Mouse (Mus musculus) intestine, embryonic 15.5 days (tissue): Measurements from ENCODE around the gene Olfr56. TPM values are rescaled to one million over a fixed set of nuclear protein-coding genes. Genes with fewer than 3 reads are reported as not detected.
A peak's percentile ranks its signal among the peaks of the same experiment; 100 is the strongest.

Experiments
- ATAC-seq: fragments of 200-750 bp; cut with Nextera tagmentation; 2 replicates; pipeline ENCODE4 v1.8.0; 2017; ENCODE audit warnings: moderate TSS enrichment, moderate library complexity
- H3K27ac ChIP-seq: fragments of 300-500 bp; sonication (generic); 2 replicates; pipeline ENCODE4 v1.5.1; 2015; ENCODE audit warnings: mild to moderate bottlenecking, inconsistent platforms
- H3K27me3 ChIP-seq: fragments of 300-500 bp; sonication (generic); replicated peaks from 2 replicates; pipeline ENCODE4 v1.6.1; 2015; ENCODE audit warnings: inconsistent platforms
- H3K36me3 ChIP-seq: fragments of 300-500 bp; sonication (generic); 2 replicates; pipeline ENCODE4 v1.6.1; 2015; ENCODE audit warnings: inconsistent platforms
- H3K4me1 ChIP-seq: fragments of 300-500 bp; sonication (generic); replicated peaks from 2 replicates; pipeline ENCODE4 v1.6.1; 2015; ENCODE audit warnings: inconsistent platforms
- H3K4me2 ChIP-seq: fragments of 300-500 bp; sonication (generic); replicated peaks from 2 replicates; pipeline ENCODE4 v1.6.1; 2015; ENCODE audit warnings: mild to moderate bottlenecking, inconsistent platforms
- H3K4me3 ChIP-seq: fragments of 300-500 bp; sonication (generic); replicated peaks from 2 replicates; pipeline ENCODE4 v1.5.1; 2015; ENCODE audit warnings: inconsistent platforms
- H3K9ac ChIP-seq: fragments of 300-500 bp; sonication (generic); 2 replicates; pipeline ENCODE4 v1.6.1; 2015; ENCODE audit warnings: inconsistent platforms
- H3K9me3 ChIP-seq: fragments of 300-500 bp; sonication (generic); 2 replicates; pipeline ENCODE4 v1.6.1; 2016; ENCODE audit warnings: inconsistent platforms
- WGBS: fragments of 180-500 bp; shearing (Covaris S2); methylation state at CpG from one replicate; pipeline ENCODE4 v1.1.7; 2015; 5-methylcytosine and 5-hydroxymethylcytosine counted together
- polyA plus RNA-seq: library from polyadenylated mRNA; unstranded; fragments of >200 nt; fragmentation: Nextera tagmentation; extraction: Ambion mirVana; gene quantifications from 2 replicates; pipeline ENCODE4 v1.2.1, GENCODE M21; 2015

Olfr56 gene
- polyA plus RNA-seq, 1 experiment from 2014 or later = not detected

DNA sequence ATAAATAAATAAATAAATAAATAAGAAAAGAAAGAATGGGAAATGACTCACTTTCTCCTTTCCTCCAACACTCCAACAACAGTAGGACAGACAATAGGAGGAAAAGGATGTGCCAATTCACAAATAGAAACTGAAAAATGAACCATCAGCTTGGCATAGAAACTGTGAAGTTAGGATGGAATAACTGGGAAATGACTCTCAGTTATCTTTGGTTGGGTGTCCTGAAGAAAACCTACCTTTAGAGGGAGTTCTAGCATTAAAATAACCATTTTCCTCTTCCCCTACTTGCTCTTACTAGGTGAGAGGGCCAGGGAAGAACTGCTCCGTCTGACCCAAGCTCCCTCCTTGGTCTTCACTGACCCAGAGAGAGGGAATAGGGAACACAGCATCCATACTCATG, 127.1 kb downstream of the Olfr56 start:
- Histone ChIP-seq H3K9me3 (no peaks in the 10 kb centered on the region), H3K4me1 (0 out of 2 replicates have a peak, but pooled peaks cover 3% of the 10 kb centered on the region), H3K27ac (no peak overlapping the region), H3K4me3 (no peak overlapping the region), H3K27me3 (no peaks in the 10 kb centered on the region), H3K9ac (no peak overlapping the region), H3K36me3 (no peaks in the 10 kb centered on the region), H3K4me2 (no peak overlapping the region)
- WGBS = 70% methylated on average over 1 of the region's 1 CpGs
- no peak for ATAC-seq

DNA sequence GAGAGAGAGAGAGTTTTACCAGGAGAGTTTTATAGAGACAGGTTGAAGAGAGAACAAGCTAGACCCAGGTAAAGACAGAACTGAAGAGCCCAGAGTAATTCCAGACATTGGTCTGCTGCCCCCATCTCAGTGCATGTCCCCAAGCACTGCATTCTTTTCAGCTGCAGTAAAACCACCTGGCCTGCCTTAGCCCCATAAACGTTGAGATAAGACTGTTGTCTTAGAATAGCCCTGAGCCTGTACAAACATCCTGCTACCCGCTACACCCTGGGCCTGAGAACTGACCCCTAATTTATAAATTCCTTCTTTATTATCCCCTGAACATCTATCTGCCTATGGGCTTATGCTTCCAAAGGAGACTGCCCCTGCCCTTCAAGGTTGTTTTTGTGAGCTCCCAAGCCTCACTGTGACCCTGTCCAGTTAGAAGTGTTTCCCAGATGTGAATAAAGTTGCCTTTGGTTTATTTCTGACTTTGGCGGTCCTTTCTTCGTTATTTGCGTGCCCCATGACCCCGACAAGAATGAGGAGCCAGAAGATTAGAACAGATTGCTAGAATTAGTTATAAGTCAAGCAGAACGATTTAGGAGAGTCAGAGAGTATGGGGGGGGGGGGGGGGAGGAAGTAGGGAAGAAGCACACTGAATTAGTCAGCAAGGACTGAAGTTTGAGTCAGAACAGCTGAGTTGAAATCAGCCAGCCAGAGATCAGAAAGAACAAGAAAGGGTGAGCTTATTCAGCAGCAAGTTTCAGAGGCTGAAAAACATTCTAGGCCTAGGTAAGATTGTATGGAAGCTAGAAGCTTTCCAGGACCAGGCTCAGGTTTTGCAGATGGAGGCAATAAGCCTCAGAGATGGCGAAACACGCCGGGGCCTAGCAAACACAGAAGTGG, 129.2 kb downstream of the Olfr56 start:
- 40% methylated on average over 10 of the region's 10 CpGs for whole genome bisulfite sequencing
- peak; percentile 75 for ATAC-seq

DNA sequence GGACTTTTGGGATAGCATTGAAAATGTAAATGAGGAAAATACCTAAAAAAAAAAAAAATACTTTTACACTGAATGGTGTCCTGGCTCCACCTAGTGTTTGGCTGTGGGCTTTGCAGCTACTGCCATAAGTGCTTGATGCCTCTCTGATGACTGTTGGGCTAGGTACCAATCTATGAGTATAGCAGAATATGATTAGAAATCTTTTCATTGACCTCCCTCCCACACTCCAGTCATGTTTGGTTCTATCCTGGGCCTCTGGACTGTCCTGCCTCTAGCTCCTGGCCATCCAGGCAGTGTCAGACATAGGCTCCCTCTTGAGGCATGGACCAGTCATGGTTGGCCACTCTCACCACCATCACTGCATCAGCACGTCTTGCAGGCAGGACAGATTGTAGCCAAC, 130.1 kb downstream of the Olfr56 start:
- Histone ChIP-seq H3K4me2 (no peak overlapping the region), H3K4me3 (no peak overlapping the region), H3K9me3 (no peaks in the 10 kb centered on the region), H3K4me1 (no peaks in the 10 kb centered on the region), H3K27ac (no peak overlapping the region), H3K9ac (no peak overlapping the region), H3K27me3 (no peaks in the 10 kb centered on the region), H3K36me3 (no peaks in the 10 kb centered on the region)
- peak; percentile 23; the same call in 1 of the 2 replicates for ATAC-seq
- WGBS = 44% methylated on average over 1 of the region's 1 CpGs

More for the DNA sequence above, 129.2 kb downstream of the Olfr56 start:
- no peak overlapping the region for H3K27ac ChIP-seq
- H3K36me3 ChIP-seq = no peaks in the 10 kb centered on the region
- no peaks in the 10 kb centered on the region for H3K9me3 ChIP-seq
- H3K27me3 ChIP-seq = no peaks in the 10 kb centered on the region
- 0 out of 2 replicates have a peak, but pooled peaks cover 3% of the 10 kb centered on the region for H3K4me1 ChIP-seq
- H3K4me3 ChIP-seq = no peak overlapping the region
- H3K9ac ChIP-seq = no peak overlapping the region
- H3K4me2 ChIP-seq = no peak overlapping the region

DNA sequence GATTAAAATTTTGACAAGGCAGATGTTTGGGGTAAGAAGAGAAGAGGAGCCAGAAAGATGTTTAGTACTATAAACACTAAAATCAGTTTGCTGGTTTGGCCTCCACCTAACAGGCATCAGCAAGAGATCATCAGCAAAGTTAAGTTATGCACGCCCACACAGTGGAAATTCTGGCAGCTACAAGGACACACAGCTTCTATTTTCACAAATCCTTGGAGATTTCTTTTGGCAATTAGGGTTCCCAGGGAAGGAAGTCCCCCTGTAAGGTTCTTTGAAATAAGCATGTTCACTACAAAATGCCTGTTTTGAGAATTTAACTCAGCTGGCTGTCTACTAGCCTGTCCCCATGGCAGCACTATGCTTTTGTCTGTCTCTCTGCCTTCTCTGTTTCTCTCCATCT, 132.3 kb downstream of the Olfr56 start:
- no peak overlapping the region for H3K4me3 ChIP-seq
- no peak for ATAC-seq
- 56% methylated on average over 1 of the region's 1 CpGs for WGBS

DNA sequence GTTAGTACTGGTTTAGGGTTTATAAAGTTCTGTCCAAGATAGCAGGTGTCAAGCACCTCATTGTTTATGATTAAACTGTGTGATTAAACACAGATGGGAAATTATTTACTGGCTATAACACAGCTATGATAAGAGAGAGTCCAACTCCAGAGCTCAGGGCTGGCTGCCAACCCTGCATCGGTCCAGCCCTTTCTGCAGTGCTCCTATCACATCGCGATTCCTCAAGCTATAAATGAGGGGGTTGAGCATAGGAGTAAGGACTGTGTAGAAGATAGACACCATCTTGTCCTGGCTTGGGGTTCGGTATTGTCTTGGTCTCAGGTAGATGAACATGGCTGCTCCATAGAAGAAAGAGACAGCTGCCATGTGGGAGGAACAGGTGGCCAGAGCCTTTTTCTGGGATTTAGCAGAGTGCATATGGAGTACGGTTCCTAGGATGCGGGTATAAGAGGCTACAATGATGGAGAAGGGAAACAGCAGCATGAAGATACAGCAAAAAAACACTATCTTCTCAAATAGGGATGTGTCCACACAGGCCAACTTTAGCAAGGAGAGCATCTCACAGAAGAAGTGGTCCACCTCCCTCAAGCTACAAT, 134.0 kb downstream of the Olfr56 start:
- Histone ChIP-seq H3K4me1 (no peaks in the 10 kb centered on the region), H3K4me2 (no peak overlapping the region), H3K9ac (no peak overlapping the region), H3K27ac (no peak overlapping the region), H3K4me3 (no peak overlapping the region), H3K9me3 (no peaks in the 10 kb centered on the region), H3K36me3 (no peaks in the 10 kb centered on the region), H3K27me3 (no peaks in the 10 kb centered on the region)
- peak; percentile 61 for ATAC-seq
- WGBS = 62% methylated on average over 6 of the region's 6 CpGs

More for the DNA sequence above, 132.3 kb downstream of the Olfr56 start:
- Histone ChIP-seq H3K9ac (no peak overlapping the region), H3K36me3 (no peaks in the 10 kb centered on the region), H3K4me2 (no peak overlapping the region), H3K9me3 (no peaks in the 10 kb centered on the region), H3K27me3 (no peaks in the 10 kb centered on the region), H3K27ac (no peak overlapping the region), H3K4me1 (no peaks in the 10 kb centered on the region)

DNA sequence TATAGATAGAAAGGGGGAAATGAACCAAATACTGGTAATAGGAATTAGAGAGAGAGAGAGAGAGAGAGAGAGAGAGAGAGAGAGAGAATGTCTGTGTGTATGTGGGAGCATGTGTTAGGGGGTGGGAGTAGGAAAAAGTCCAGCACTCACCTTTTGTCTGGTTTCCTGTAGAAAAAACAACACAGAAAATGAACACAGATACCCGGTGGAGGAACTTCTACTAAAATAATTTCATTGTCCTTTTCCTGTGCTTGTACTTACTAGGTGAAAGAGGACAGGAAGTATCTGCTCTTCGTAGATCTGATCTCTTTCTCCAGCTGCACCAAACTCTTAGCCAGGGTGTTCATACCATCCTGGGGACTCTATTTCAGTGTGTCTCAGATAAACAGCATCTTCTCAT, 135.5 kb downstream of the Olfr56 start:
- H3K4me3 ChIP-seq = no peak overlapping the region
- 46% methylated on average over 2 of the region's 2 CpGs for WGBS
- no peak for ATAC-seq
- no peak overlapping the region for H3K4me2 ChIP-seq
- H3K9me3 ChIP-seq = no peaks in the 10 kb centered on the region
- H3K4me1 ChIP-seq = no peaks in the 10 kb centered on the region
- no peak overlapping the region for H3K9ac ChIP-seq
- no peaks in the 10 kb centered on the region for H3K27me3 ChIP-seq
- H3K27ac ChIP-seq = no peak overlapping the region
- H3K36me3 ChIP-seq = no peaks in the 10 kb centered on the region

DNA sequence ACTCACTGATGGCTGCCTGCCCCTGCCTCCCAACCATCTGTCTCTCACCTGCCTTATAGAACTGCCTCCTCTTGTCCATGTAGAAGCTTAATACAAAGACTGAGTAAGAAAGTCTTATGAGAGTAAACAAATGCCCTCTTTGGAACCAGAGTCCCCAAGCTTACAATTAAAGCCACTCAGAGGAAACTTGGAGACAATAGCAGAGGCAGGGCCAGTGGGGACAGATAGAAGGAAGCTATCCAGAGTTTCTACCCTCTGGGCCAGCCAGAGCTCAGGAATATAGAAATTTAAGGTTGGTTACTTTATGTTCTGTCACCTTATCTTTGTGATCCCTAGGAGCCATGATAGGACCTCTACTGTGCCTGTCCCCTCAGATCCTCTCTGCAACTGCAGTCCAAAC, 136.1 kb downstream of the Olfr56 start, which contains the start of gene Olfr1396:
Olfr1396 (minus strand) TSS at position 101 of the 400 bp plus-strand sequence.
- no peak within 1 kb of the TSS for H3K4me2 ChIP-seq
- H3K9ac ChIP-seq = no peak within 1 kb of the TSS
- H3K36me3 ChIP-seq = no peaks in the 10 kb centered on the region
- no peaks in the 10 kb centered on the region for H3K4me1 ChIP-seq
- no peak within 1 kb of the TSS for H3K27ac ChIP-seq
- H3K27me3 ChIP-seq = no peaks in the 10 kb centered on the region
- H3K4me3 ChIP-seq = no peak within 1 kb of the TSS
- ATAC-seq = no peak
- no peaks in the 10 kb centered on the region for H3K9me3 ChIP-seq

DNA sequence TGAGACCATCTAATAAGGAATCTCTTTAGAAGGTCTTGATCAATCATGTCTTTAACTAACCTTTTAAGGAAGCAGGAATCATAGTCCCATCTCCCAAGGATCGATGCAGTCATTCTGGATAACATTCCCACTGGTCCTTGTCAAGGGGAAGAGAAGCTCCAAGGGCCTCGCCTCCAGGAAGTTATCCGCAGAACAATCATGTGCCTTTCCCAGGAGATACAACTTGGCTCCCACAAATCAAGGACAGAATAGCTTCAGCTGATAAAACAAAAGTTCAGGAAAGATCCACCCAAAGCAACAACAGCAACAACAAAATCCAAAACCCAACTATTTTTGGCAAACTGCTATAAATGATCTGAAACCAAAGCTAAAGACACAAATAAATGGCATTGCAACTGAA, 140.9 kb downstream of the Olfr56 start:
- H3K9ac ChIP-seq = no peak overlapping the region
- H3K4me1 ChIP-seq = no peaks in the 10 kb centered on the region
- ATAC-seq = no peak
- no peak overlapping the region for H3K27ac ChIP-seq
- WGBS = 79% methylated on average over 3 of the region's 3 CpGs
- H3K27me3 ChIP-seq = no peaks in the 10 kb centered on the region
- no peak overlapping the region for H3K4me3 ChIP-seq
- H3K4me2 ChIP-seq = no peak overlapping the region
- H3K36me3 ChIP-seq = no peaks in the 10 kb centered on the region
- H3K9me3 ChIP-seq = no peaks in the 10 kb centered on the region

DNA sequence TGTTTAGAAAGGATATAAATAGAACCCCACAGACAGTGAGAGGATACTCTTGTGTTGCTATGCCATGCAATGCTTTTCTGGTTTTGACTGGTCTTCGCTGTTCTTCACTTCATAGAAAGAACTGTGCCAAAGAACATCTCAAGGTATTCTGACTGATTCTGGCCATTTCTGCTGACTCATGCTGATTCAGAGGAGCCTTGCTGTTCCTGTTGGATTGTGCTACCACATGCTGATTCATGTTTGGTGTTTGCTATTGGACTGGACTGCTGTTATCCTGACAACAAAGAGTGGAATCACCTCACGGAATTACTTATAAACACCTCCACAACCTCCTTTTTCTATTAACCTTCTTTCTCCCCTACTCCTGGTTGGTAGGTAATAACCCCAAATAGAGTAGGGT, 145.5 kb downstream of the Olfr56 start:
- ATAC-seq = no peak
- no peak overlapping the region for H3K9ac ChIP-seq
- WGBS = 81% methylated on average over 2 of the region's 2 CpGs
- H3K4me3 ChIP-seq = no peak overlapping the region
- H3K36me3 ChIP-seq = no peaks in the 10 kb centered on the region
- H3K27ac ChIP-seq = no peak overlapping the region
- no peak overlapping the region for H3K4me2 ChIP-seq
- H3K9me3 ChIP-seq = no peaks in the 10 kb centered on the region
- H3K4me1 ChIP-seq = 0 out of 2 replicates have a peak, but pooled peaks cover 3% of the 10 kb centered on the region
- H3K27me3 ChIP-seq = no peaks in the 10 kb centered on the region

DNA sequence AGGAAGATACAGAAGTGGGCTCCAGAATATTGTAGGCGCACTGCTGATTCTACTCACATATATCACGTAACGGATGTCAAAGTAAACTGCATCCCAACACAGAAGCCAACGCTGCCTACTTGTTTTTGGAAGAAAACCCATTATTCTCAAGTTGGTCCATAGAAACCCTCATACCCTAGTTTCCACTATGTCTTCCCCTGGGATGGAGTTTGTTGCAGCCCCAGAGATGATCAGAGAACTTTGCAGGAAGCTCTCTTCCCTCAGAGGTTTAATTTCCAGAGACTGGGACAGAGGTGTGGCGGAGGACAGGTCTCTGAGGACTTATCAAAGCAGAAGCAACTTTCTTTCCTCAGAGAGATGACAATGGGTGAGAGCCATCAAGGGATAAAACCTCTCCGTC, 163.3 kb downstream of the Olfr56 start, which contains the start of gene Olfr1395:
Olfr1395 (plus strand) TSS at position 301 of the 400 bp plus-strand sequence.
- Histone ChIP-seq H3K9me3 (no peaks in the 10 kb centered on the region), H3K36me3 (no peaks in the 10 kb centered on the region), H3K27ac (no peak within 1 kb of the TSS), H3K27me3 (no peaks in the 10 kb centered on the region), H3K4me2 (no peak within 1 kb of the TSS), H3K4me3 (no peak within 1 kb of the TSS), H3K9ac (no peak within 1 kb of the TSS), H3K4me1 (no peaks in the 10 kb centered on the region)
- 92% methylated on average over 6 of the region's 6 CpGs for WGBS
- ATAC-seq = no peak

DNA sequence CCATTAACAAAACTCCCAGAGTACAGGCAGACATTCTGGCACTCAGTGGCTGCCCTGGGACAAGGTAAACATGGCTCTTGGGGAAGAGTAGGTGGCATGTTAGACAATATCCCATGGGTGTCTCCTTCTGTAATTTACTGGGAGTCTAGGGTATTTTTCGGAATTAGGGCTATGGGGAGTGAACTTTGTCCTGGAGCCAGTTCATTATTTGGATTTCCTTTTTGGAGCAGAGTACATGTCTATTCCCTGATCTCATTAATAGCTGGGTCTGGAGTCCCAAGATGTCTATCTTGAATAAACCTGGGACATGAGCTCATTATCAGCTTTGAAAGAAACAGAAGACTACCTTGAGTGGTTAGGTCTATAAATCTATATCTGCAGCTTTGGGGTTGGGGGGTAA, 175.4 kb downstream of the Olfr56 start, which contains the start of gene Olfr1394:
Olfr1394 (plus strand) TSS at position 301 of the 400 bp plus-strand sequence.
- H3K9ac ChIP-seq = no peak within 1 kb of the TSS
- H3K9me3 ChIP-seq = no peaks in the 10 kb centered on the region
- H3K27me3 ChIP-seq = no peaks in the 10 kb centered on the region
- no peak for ATAC-seq
- no peaks in the 10 kb centered on the region for H3K4me1 ChIP-seq
- H3K27ac ChIP-seq = no peak within 1 kb of the TSS
- no peak within 1 kb of the TSS for H3K4me3 ChIP-seq
- WGBS = 74% methylated on average over 1 of the region's 1 CpGs
- no peaks in the 10 kb centered on the region for H3K36me3 ChIP-seq
- no peak within 1 kb of the TSS for H3K4me2 ChIP-seq

DNA sequence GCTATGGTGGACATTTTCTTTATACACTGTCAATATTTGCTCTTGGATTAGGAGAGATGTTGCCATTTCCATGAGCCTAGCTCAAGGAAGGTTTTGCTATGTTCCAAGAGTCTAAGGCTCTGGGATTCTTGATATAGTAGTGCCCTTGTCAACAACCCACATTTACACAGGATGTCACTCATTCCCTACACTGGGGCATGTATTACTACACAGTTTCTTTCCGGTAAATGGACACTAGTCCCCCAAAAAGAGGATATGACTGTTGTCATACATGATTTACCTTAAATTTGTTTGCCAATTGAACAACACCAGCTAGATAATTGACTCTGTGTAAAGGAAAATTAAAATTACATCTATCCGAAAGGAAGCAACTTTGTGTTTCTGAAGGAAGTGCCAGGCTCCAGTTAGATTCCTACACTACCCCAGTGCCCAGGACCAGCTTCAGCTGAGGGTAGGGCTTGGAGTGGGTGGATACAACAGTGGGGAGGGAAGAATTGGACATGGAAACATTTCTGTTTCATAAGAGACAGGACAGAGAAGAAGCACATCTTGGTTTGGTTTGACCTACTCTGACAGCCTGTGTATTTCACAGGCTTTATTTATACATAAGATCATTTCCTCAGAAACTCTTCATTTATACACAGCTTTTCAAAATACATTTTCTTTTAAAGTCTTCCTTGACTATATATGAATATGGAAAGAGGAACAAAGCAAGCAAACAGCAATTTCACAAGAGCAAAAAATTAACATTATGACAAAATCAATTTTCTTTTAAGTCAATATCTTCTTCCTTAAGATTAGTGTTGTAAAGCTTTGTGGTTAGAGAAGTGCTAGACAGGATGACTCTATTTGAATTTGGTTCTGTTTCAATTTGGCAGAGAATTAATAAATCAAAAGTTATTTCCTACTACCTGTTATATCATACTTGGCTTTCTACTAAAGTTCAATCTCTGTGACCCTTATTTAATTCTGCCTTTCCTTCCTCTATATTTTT, 178.4 kb downstream of the Olfr56 start:
- ATAC-seq = no peak
- Histone ChIP-seq H3K27ac (no peak overlapping the region), H3K9ac (no peak overlapping the region), H3K4me1 (no peaks in the 10 kb centered on the region), H3K36me3 (no peaks in the 10 kb centered on the region), H3K9me3 (no peaks in the 10 kb centered on the region), H3K4me2 (no peak overlapping the region), H3K4me3 (no peak overlapping the region), H3K27me3 (no peaks in the 10 kb centered on the region)
- 81% methylated on average over 2 of the region's 2 CpGs for WGBS
